Mouse (Mus musculus) MEL (cell line): ENCODE measurements around the gene Gm42674. TPM values are rescaled to one million over a fixed set of nuclear protein-coding genes. Genes with fewer than 3 reads are reported as not detected.

ENCODE experiments used
- DNase-seq: peaks from one replicate; pipeline ENCODE4 v3.0.0; 2011; ENCODE audit warnings: low read depth, low spot score
- H3K27ac ChIP-seq: 2 replicates; pipeline ENCODE4 v1.5.1; 2012; ENCODE audit warnings: low read depth, mild to moderate bottlenecking, control low read depth, low read length, moderate library complexity; ENCODE audit not compliant: control insufficient read depth
- H3K27me3 ChIP-seq, 2 experiments: fragments of 150-350 bp in 1 of 2; sonication (generic) in 1 of 2; 2 replicates each; pipeline ENCODE4 v1.6.1; 2012; ENCODE audit warnings: low read length in 2 of 2, mild to moderate bottlenecking in 2 of 2, improper control_type of control experiment in 1 of 2, moderate library complexity in 1 of 2; ENCODE audit not compliant: insufficient read depth in 2 of 2, control insufficient read depth in 1 of 2
- H3K36me3 ChIP-seq, 2 experiments: 2 replicates each; pipeline ENCODE4 v1.6.1; 2012 to 2014; ENCODE audit warnings: low read length in 2 of 2, improper control_type of control experiment in 1 of 2, inconsistent platforms in 1 of 2, mild to moderate bottlenecking in 1 of 2; ENCODE audit not compliant: insufficient read depth in 2 of 2, control insufficient read depth in 1 of 2
- H3K4me1 ChIP-seq, 2 experiments: fragments of 150-350 bp in 1 of 2; sonication (generic) in 1 of 2; 2 replicates each; pipeline ENCODE4 v1.6.1; 2012; ENCODE audit warnings: low read length in 2 of 2, improper control_type of control experiment in 1 of 2, mild to moderate bottlenecking in 1 of 2; ENCODE audit not compliant: insufficient read depth in 2 of 2, control insufficient read depth in 1 of 2
- H3K4me3 ChIP-seq, 2 experiments: fragments of 150-350 bp in 1 of 2; sonication (generic) in 1 of 2; 2 replicates each; pipeline ENCODE4 v1.5.1; 2012; ENCODE audit warnings: low read depth in 2 of 2, low read length in 2 of 2, mild to moderate bottlenecking in 2 of 2, moderate library complexity in 2 of 2, control low read depth in 1 of 2, improper control_type of control experiment in 1 of 2; ENCODE audit not compliant: control insufficient read depth in 1 of 2, insufficient read depth in 1 of 2
- H3K79me2 ChIP-seq: 2 replicates; pipeline ENCODE4 v1.6.1; 2012; ENCODE audit warnings: mild to moderate bottlenecking, low read length, moderate library complexity; ENCODE audit not compliant: control insufficient read depth, poor library complexity, insufficient read depth
- H3K9ac ChIP-seq: 2 replicates; pipeline ENCODE4 v1.6.1; 2012; ENCODE audit warnings: low read depth, mild to moderate bottlenecking, control low read depth, low read length, moderate library complexity; ENCODE audit not compliant: control insufficient read depth, poor library complexity, severe bottlenecking
- H3K9me3 ChIP-seq: fragments of 150-350 bp; sonication (generic); replicated peaks from 2 replicates; pipeline ENCODE4 v1.6.1; 2012; ENCODE audit warnings: mild to moderate bottlenecking, low read length, improper control_type of control experiment, moderate library complexity; ENCODE audit not compliant: insufficient read depth
- CTCF ChIP-seq, 3 experiments: IDR thresholded peaks in 2 of 3; conservative IDR thresholded peaks in 1 of 3; 2 replicates each; pipeline ENCODE4 v1.5.1; 2011 to 2012; ENCODE audit warnings: low read length in 3 of 3, low read depth in 2 of 3, mild to moderate bottlenecking in 2 of 3, improper control_type of control experiment in 1 of 3, inconsistent platforms in 1 of 3, mixed read lengths in 1 of 3, moderate library complexity in 1 of 3; ENCODE audit not compliant: control insufficient read depth in 1 of 3, insufficient read depth in 1 of 3, poor library complexity in 1 of 3, severe bottlenecking in 1 of 3
- ELF1 ChIP-seq: IDR thresholded peaks from 2 replicates; pipeline ENCODE4 v1.6.1; 2014; ENCODE audit warnings: low read depth, mild to moderate bottlenecking, inconsistent platforms, low read length, improper control_type of control experiment, moderate library complexity
- ETS1 ChIP-seq: IDR thresholded peaks from 2 replicates; pipeline ENCODE4 v1.6.1; 2012; ENCODE audit warnings: low read depth, mild to moderate bottlenecking, inconsistent platforms, low read length, improper control_type of control experiment, moderate library complexity
- GATA1 ChIP-seq: IDR thresholded peaks from 2 replicates; pipeline ENCODE4 v1.6.1; 2011; ENCODE audit warnings: low read depth, low read length, improper control_type of control experiment
- HCFC1 ChIP-seq: IDR thresholded peaks from 2 replicates; pipeline ENCODE4 v1.6.1; 2012; ENCODE audit warnings: low read depth, mild to moderate bottlenecking, inconsistent platforms, low read length, improper control_type of control experiment, moderate library complexity
- JUND ChIP-seq: IDR thresholded peaks from 2 replicates; pipeline ENCODE4 v1.6.1; 2011; ENCODE audit warnings: low read depth, mild to moderate bottlenecking, improper control_type of control experiment, low read length
- MAFK ChIP-seq: IDR thresholded peaks from 2 replicates; pipeline ENCODE4 v1.6.1; 2011; ENCODE audit warnings: low read depth, mild to moderate bottlenecking, low read length, improper control_type of control experiment, borderline replicate concordance
- MAX ChIP-seq: IDR thresholded peaks from 2 replicates; pipeline ENCODE4 v1.6.1; 2011; ENCODE audit warnings: low read length, improper control_type of control experiment
- MEF2A ChIP-seq: IDR thresholded peaks from 2 replicates; pipeline ENCODE4 v1.6.1; 2014; ENCODE audit warnings: low read depth, mild to moderate bottlenecking, inconsistent platforms, low read length, improper control_type of control experiment; ENCODE audit not compliant: poor library complexity, insufficient replicate concordance, severe bottlenecking; ENCODE audit errors: extremely low read depth
- MXI1 ChIP-seq: IDR thresholded peaks from 2 replicates; pipeline ENCODE4 v1.6.1; 2011; ENCODE audit warnings: mild to moderate bottlenecking, low read depth, low read length, improper control_type of control experiment
- MYC ChIP-seq: IDR thresholded peaks from 2 replicates; pipeline ENCODE4 v1.6.1; 2011; ENCODE audit warnings: low read depth, mild to moderate bottlenecking, low read length, improper control_type of control experiment, moderate library complexity
- POLR2AphosphoS5 ChIP-seq: IDR thresholded peaks from 2 replicates; pipeline ENCODE4 v1.6.1; 2012; ENCODE audit warnings: low read depth, borderline replicate concordance, mild to moderate bottlenecking, inconsistent platforms, low read length, moderate library complexity, mixed read lengths
- RAD21 ChIP-seq: IDR thresholded peaks from 2 replicates; pipeline ENCODE4 v1.6.1; 2011; ENCODE audit warnings: mild to moderate bottlenecking, low read depth, low read length, improper control_type of control experiment
- RCOR1 ChIP-seq: IDR thresholded peaks from 2 replicates; pipeline ENCODE4 v1.6.1; 2012; ENCODE audit warnings: low read depth, mild to moderate bottlenecking, inconsistent platforms, low read length, improper control_type of control experiment
- SIN3A ChIP-seq: IDR thresholded peaks from 2 replicates; pipeline ENCODE4 v1.6.1; 2012; ENCODE audit warnings: low read length, improper control_type of control experiment, inconsistent platforms
- SMC3 ChIP-seq: IDR thresholded peaks from 2 replicates; pipeline ENCODE4 v1.6.1; 2011; ENCODE audit warnings: low read depth, low read length, improper control_type of control experiment
- TAL1 ChIP-seq: IDR thresholded peaks from 2 replicates; pipeline ENCODE4 v1.6.1; 2012; ENCODE audit warnings: mild to moderate bottlenecking, inconsistent platforms, low read length, moderate library complexity, mixed read lengths
- TCF12 ChIP-seq: IDR thresholded peaks from 2 replicates; pipeline ENCODE4 v1.6.1; 2014; ENCODE audit warnings: low read depth, mild to moderate bottlenecking, inconsistent platforms, low read length, improper control_type of control experiment, moderate library complexity
- USF1 ChIP-seq: IDR thresholded peaks from 2 replicates; pipeline ENCODE4 v1.6.1; 2014; ENCODE audit warnings: low read depth, mild to moderate bottlenecking, inconsistent platforms, low read length, improper control_type of control experiment, moderate library complexity
- USF2 ChIP-seq, 2 experiments: IDR thresholded peaks; 2 replicates each; pipeline ENCODE4 v1.6.1; 2011 to 2012; ENCODE audit warnings: improper control_type of control experiment in 2 of 2, low read length in 2 of 2, borderline replicate concordance in 1 of 2, inconsistent platforms in 1 of 2, low read depth in 1 of 2, mild to moderate bottlenecking in 1 of 2; ENCODE audit not compliant: insufficient read depth in 1 of 2
- ZC3H11A ChIP-seq: IDR thresholded peaks from 2 replicates; pipeline ENCODE4 v1.6.1; 2012; ENCODE audit warnings: low read depth, mild to moderate bottlenecking, inconsistent platforms, low read length, improper control_type of control experiment
- ZMIZ1 ChIP-seq: IDR thresholded peaks from 2 replicates; pipeline ENCODE4 v1.6.1; 2012; ENCODE audit warnings: low read depth, mild to moderate bottlenecking, inconsistent platforms, low read length, improper control_type of control experiment, moderate library complexity
- ZNF384 ChIP-seq: IDR thresholded peaks from 2 replicates; pipeline ENCODE4 v1.6.1; 2012; ENCODE audit warnings: low read depth, mild to moderate bottlenecking, inconsistent platforms, low read length, improper control_type of control experiment
- polyA plus RNA-seq, 2 experiments: library from polyadenylated mRNA; stranded (reverse) in 1 of 2; unstranded in 1 of 2; fragments of >175 nt in 1 of 2; fragments of >200 nt in 1 of 2; gene quantifications; 2 replicates each; pipeline versions ENCODE4 v1.2.1 to v1.2.4; 2012; ENCODE audit warnings: low replicate concordance in 2 of 2, low read depth in 1 of 2; ENCODE audit not compliant: insufficient read length in 2 of 2, insufficient read depth in 1 of 2, missing spikeins in 1 of 2
- total RNA-seq: library from RNA; depleted of rRNA; stranded (reverse); fragments of 300-350 nt; gene quantifications from 2 replicates; pipeline ENCODE4 v1.2.3, GENCODE M21; 2012

Gene Gm42674
- total and polyA plus RNA-seq, 3 experiments: not detected

DNA sequence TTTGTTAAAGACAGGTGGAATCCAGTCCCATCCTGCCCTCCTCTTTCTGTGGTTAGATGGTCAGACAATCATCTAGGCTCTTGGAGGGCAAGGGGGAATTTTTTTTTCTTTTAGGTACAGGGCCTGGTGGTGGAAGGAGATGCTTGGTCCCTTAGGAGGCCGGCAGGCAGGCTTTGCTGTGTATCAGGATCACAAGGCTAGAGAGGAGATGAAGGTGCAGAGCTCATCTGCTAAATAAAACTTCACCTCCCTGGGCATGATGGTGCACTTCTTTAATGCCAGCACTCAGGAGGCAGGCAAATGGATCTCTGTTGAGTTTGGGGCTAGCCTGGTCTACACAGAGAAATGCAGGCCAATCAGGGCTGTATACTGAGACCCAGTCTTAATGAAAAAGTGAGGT is 14.2 kb downstream of the Gm42674 start:
- Histone ChIP-seq H3K36me3 (peaks cover 0 to 15% of the 10 kb centered on the region in 2 experiments; a peak in 2 of 4 replicates), H3K27me3 (peaks cover 0 to 2% of the 10 kb centered on the region in 2 experiments; a peak in 1 of 4 replicates), H3K27ac (no peak overlapping the region), H3K9me3 (no peaks in the 10 kb centered on the region), H3K4me3 (no peak overlapping the region), H3K4me1 (peaks cover 0 to 19% of the 10 kb centered on the region in 2 experiments; a peak in 2 of 4 replicates), H3K79me2 (no peaks in the 10 kb centered on the region), H3K9ac (no peak overlapping the region)
- no peak for DNase-seq
- TF ChIP-seq ZC3H11A: no peak
- TF ChIP-seq ZMIZ1: no peak
- no peak for TF ChIP-seq JUND

DNA sequence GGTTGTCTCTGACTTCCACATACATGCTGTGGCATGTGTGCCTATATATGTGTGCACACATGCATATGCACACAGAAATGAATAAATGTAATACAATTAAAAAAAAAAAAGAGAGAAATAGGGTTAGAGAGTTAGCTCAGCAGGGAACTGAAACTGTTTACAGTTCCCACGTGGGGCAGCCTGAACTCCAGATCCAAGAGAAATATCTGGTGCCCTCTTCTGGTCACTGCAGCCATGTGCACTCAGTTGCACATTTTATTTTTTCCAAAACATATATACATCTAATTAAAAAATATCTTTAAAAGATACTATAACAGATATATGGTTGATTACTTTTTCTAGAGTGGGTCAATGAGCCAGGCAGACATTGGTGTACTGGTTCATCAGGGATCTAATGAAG is 15.9 kb downstream of the Gm42674 start:
- Histone ChIP-seq H3K27ac (no peak overlapping the region), H3K36me3 (peaks cover 0 to 11% of the 10 kb centered on the region in 2 experiments; a peak in 2 of 4 replicates), H3K27me3 (peaks cover 0 to 2% of the 10 kb centered on the region in 2 experiments; a peak in 1 of 4 replicates), H3K79me2 (no peaks in the 10 kb centered on the region)
- no peak for TF ChIP-seq ELF1
- TF ChIP-seq TAL1: no peak
- TF ChIP-seq RCOR1: no peak
- TF ChIP-seq USF2 (IDR thresholded peaks at IDR 0.05; ENCODE audit: borderline replicate concordance in 1 of 2, insufficient read depth in 1 of 2, low read depth in 1 of 2, low read length in 2 of 2): no peak
- peak; percentile 93 for TF ChIP-seq MYC
- TF ChIP-seq TCF12: no peak
- peak; percentile 53 to 65 (median 59) for TF ChIP-seq CTCF (IDR thresholded peaks at IDR 0.05 in 2 of 3, conservative IDR thresholded peaks at IDR 0.05 in 1 of 3; ENCODE audit: control insufficient read depth in 1 of 3, insufficient read depth in 1 of 3, low read depth in 2 of 3, low read length in 3 of 3, poor library complexity in 1 of 3, severe bottlenecking in 1 of 3)
- TF ChIP-seq HCFC1: 0 out of 2 replicates have a peak, but pooled peaks have one; percentile 24
- TF ChIP-seq MXI1: peak; percentile 78
- TF ChIP-seq ZC3H11A: peak; percentile 41
- no peak for TF ChIP-seq MEF2A
- peak; percentile 89 for TF ChIP-seq MAX
- TF ChIP-seq POLR2AphosphoS5: no peak
- TF ChIP-seq SIN3A: peak; percentile 78; the same call in 1 of the 2 replicates
- TF ChIP-seq SMC3: peak; percentile 50
- TF ChIP-seq ETS1: no peak
- TF ChIP-seq USF1: peak; percentile 61
- 0 out of 2 replicates have a peak, but pooled peaks have one; percentile 45 for TF ChIP-seq ZNF384
- TF ChIP-seq GATA1: no peak
- TF ChIP-seq MAFK: no peak
- peak; percentile 61 for TF ChIP-seq RAD21
- TF ChIP-seq, all 39 proteins: peak for 11
- H3K9ac ChIP-seq: no peak overlapping the region
- peak; percentile 62 for DNase-seq
- peaks cover 0 to 16% of the 10 kb centered on the region in 2 experiments; a peak in 2 of 4 replicates for H3K4me1 ChIP-seq
- no peaks in the 10 kb centered on the region for H3K9me3 ChIP-seq
- no peak overlapping the region for H3K4me3 ChIP-seq
